15 mouse cellular contexts compared by ENCODE assay signal in the genomic region with DNA sequence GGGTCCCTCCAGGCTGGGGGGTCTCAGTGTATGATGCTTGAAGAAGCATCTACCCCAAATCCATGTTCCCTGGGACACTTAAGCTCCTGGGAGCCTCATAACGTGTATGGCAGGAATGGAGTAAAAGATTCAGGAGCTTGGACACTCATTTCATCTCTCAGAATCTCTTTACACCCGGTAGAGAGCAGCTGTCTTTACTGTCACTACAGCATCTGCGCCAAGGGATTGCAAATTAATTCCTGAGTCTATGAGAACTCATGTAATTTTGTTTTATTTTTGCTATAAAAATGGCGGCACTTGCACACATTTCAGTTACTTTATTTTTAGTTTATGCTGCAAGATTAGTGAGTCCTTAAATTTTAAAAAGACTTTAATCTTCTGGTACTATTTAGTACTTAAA. TPM values are rescaled to one million over a fixed set of nuclear protein-coding genes. Genes with fewer than 3 reads are reported as not detected.
"Had no signal": no experiment of that assay in that cellular context is flagged by ENCODE, and none has a peak within 500 bp of the region (broad histone marks: within the 10 kb centered on the region; RNA-seq: fewer than 3 reads in every experiment).

No protein-coding gene starts in this region.

- H3K27ac ChIP-seq: kidney, embryonic 15.5 days; limb, embryonic 12.5 days; limb, embryonic 15.5 days; liver, embryonic 14.5 days; macrophage; midbrain, embryonic 13.5 days had no signal

- H3K9me3 ChIP-seq: kidney, embryonic 15.5 days; limb, embryonic 12.5 days; limb, embryonic 15.5 days; midbrain, embryonic 13.5 days had no signal

- DNase-seq: kidney, postnatal 10 days; kidney, postnatal 36 days; liver, postnatal 0 days; lung, embryonic 14.5 days; thymus, adult 2 months; thymus, postnatal 14 days; thymus, postnatal 4 days had no signal

- H3K4me2 ChIP-seq: kidney, embryonic 15.5 days; limb, embryonic 12.5 days; limb, embryonic 15.5 days; liver, embryonic 11.5 days; lung, embryonic 14.5 days; midbrain, embryonic 13.5 days had no signal

- H3K27me3 ChIP-seq: kidney, embryonic 15.5 days; limb, embryonic 12.5 days; limb, embryonic 15.5 days; midbrain, embryonic 13.5 days had no signal

- H3K9ac ChIP-seq: kidney, embryonic 15.5 days; limb, embryonic 12.5 days; limb, embryonic 15.5 days; liver, embryonic 14.5 days; liver, postnatal 0 days; lung, embryonic 14.5 days; midbrain, embryonic 13.5 days had no signal

- H3K4me1 ChIP-seq: kidney, embryonic 15.5 days; limb, embryonic 12.5 days; limb, embryonic 15.5 days had no signal

- H3K4me3 ChIP-seq: kidney, embryonic 15.5 days; limb, embryonic 12.5 days; limb, embryonic 15.5 days; midbrain, embryonic 13.5 days had no signal

- ATAC-seq: liver, postnatal 0 days; lung, postnatal 0 days; midbrain, embryonic 13.5 days had no signal

- H3K36me3 ChIP-seq: kidney, embryonic 15.5 days; limb, embryonic 12.5 days; limb, embryonic 15.5 days; midbrain, embryonic 13.5 days had no signal

RNA-seq across cellular contexts. Expression of gene Tmem108, which starts 22.6 kb away (rescaled TPM):
- polyA plus RNA-seq: macrophage had no signal
